Mouse (Mus musculus) embryonic facial prominence, embryonic 10.5 days (tissue): ENCODE results near the gene Rorb. TPM values are rescaled to one million over a fixed set of nuclear protein-coding genes. Genes with fewer than 3 reads are reported as not detected.

Experiments used
- DNase-seq: peaks from one replicate; pipeline ENCODE4 v3.0.0-alpha.2; 2017; ENCODE audit warnings: low spot score
- H3K27ac ChIP-seq: fragments of 300-500 bp; sonication (generic); replicated peaks from 2 replicates; pipeline ENCODE4 v1.5.1; 2016; ENCODE audit warnings: mild to moderate bottlenecking
- H3K27me3 ChIP-seq: fragments of 300-500 bp; sonication (generic); replicated peaks from 2 replicates; pipeline ENCODE4 v1.6.1; 2016; ENCODE audit warnings: low read depth, mild to moderate bottlenecking; ENCODE audit not compliant: poor library complexity, severe bottlenecking
- H3K36me3 ChIP-seq: fragments of 300-500 bp; sonication (generic); replicated peaks from 2 replicates; pipeline ENCODE4 v1.6.1; 2016; ENCODE audit warnings: mild to moderate bottlenecking, moderate library complexity
- H3K4me1 ChIP-seq: fragments of 300-500 bp; sonication (generic); 2 replicates; pipeline ENCODE4 v1.6.1; 2016
- H3K4me3 ChIP-seq: fragments of 300-500 bp; sonication (generic); 2 replicates; pipeline ENCODE4 v1.5.1; 2016; ENCODE audit warnings: mild to moderate bottlenecking, moderate library complexity
- H3K9me3 ChIP-seq: fragments of 300-500 bp; sonication (generic); 2 replicates; pipeline ENCODE4 v1.6.1; 2016; ENCODE audit warnings: mild to moderate bottlenecking
- WGBS: fragments of 180-500 bp; shearing (Covaris S2); methylation state at CpG from one replicate; pipeline ENCODE4 v1.1.7; 2016; 5-methylcytosine and 5-hydroxymethylcytosine counted together
- polyA plus RNA-seq: library from polyadenylated mRNA; unstranded; fragments of >200 nt; fragmentation: Nextera tagmentation; extraction: Ambion mirVana; gene quantifications from 2 replicates; pipeline ENCODE4 v1.2.1, GENCODE M21; 2016

Gene Rorb
- polyA plus RNA-seq, 1 experiment from 2014 or later: 2.3 TPM

GRCm38 (mm10) chr19:18997711-18998110, 113.3 kb downstream of the Rorb start:
- H3K9me3 ChIP-seq: no peaks in the 10 kb centered on the region
- H3K4me3 ChIP-seq: no peak overlapping the region
- 78% methylated on average over 1 of the region's 1 CpGs for WGBS
- no peaks in the 10 kb centered on the region for H3K27me3 ChIP-seq
- no peaks in the 10 kb centered on the region for H3K36me3 ChIP-seq
- DNase-seq: no peak
- H3K4me1 ChIP-seq: no peaks in the 10 kb centered on the region
- H3K27ac ChIP-seq: no peak overlapping the region

GRCm38 (mm10) chr19:18979996-18980395, 131.0 kb downstream of the Rorb start:
- H3K27ac ChIP-seq: no peak overlapping the region
- peaks cover 3% of the 10 kb centered on the region; the same call in 1 of the 2 replicates for H3K4me1 ChIP-seq
- no peaks in the 10 kb centered on the region for H3K36me3 ChIP-seq
- no peak overlapping the region for H3K4me3 ChIP-seq
- 67% methylated on average over 5 of the region's 5 CpGs for WGBS
- H3K27me3 ChIP-seq: no peaks in the 10 kb centered on the region
- no peak for DNase-seq
- H3K9me3 ChIP-seq: no peaks in the 10 kb centered on the region

- Histone ChIP-seq H3K27me3 (no peaks in the 10 kb centered on the region), H3K4me1 (peaks cover 2% of the 10 kb centered on the region; the same call in 1 of the 2 replicates), H3K36me3 (no peaks in the 10 kb centered on the region), H3K27ac (no peak overlapping the region), H3K4me3 (no peak overlapping the region), H3K9me3 (no peaks in the 10 kb centered on the region)
- peak; percentile 9 for DNase-seq
- WGBS: 64% methylated on average over 5 of the region's 5 CpGs
These were observed 136.0 kb downstream of the Rorb start for GRCm38 (mm10) chr19:18974796-18975660.

- H3K27ac ChIP-seq: no peak overlapping the region
- no peaks in the 10 kb centered on the region for H3K27me3 ChIP-seq
- no peak for DNase-seq
- no peaks in the 10 kb centered on the region for H3K36me3 ChIP-seq
- H3K4me3 ChIP-seq: no peak overlapping the region
- 61% methylated on average over 8 of the region's 8 CpGs for WGBS
- H3K9me3 ChIP-seq: no peaks in the 10 kb centered on the region
- H3K4me1 ChIP-seq: no peaks in the 10 kb centered on the region
These were observed 141.6 kb downstream of the Rorb start for GRCm38 (mm10) chr19:18969386-18969785.

GRCm38 (mm10) chr19:18967307-18967706, 143.7 kb downstream of the Rorb start:
- Histone ChIP-seq H3K4me3 (no peak overlapping the region), H3K9me3 (no peaks in the 10 kb centered on the region), H3K27me3 (no peaks in the 10 kb centered on the region), H3K36me3 (no peaks in the 10 kb centered on the region), H3K27ac (no peak overlapping the region), H3K4me1 (no peaks in the 10 kb centered on the region)
- WGBS: 85% methylated on average over 4 of the region's 4 CpGs
- DNase-seq: no peak

- H3K36me3 ChIP-seq: no peaks in the 10 kb centered on the region
- H3K27me3 ChIP-seq: no peaks in the 10 kb centered on the region
- WGBS: 9% methylated on average over 3 of the region's 3 CpGs
- peaks cover 3% of the 10 kb centered on the region; the same call in 1 of the 2 replicates for H3K4me1 ChIP-seq
- no peak for DNase-seq
- H3K4me3 ChIP-seq: no peak overlapping the region
- H3K27ac ChIP-seq: no peak overlapping the region
- H3K9me3 ChIP-seq: no peaks in the 10 kb centered on the region
These were observed 151.1 kb downstream of the Rorb start for GRCm38 (mm10) chr19:18959862-18960261.

- Histone ChIP-seq H3K4me3 (no peak overlapping the region), H3K27ac (no peak overlapping the region), H3K4me1 (no peaks in the 10 kb centered on the region), H3K9me3 (no peaks in the 10 kb centered on the region), H3K27me3 (no peaks in the 10 kb centered on the region), H3K36me3 (no peaks in the 10 kb centered on the region)
- DNase-seq: no peak
- WGBS: 82% methylated on average over 3 of the region's 3 CpGs
These were observed 158.2 kb downstream of the Rorb start for GRCm38 (mm10) chr19:18952806-18953205.

- no peaks in the 10 kb centered on the region for H3K4me1 ChIP-seq
- no peak overlapping the region for H3K4me3 ChIP-seq
- WGBS: 80% methylated on average over 3 of the region's 3 CpGs
- no peaks in the 10 kb centered on the region for H3K27me3 ChIP-seq
- no peak overlapping the region for H3K27ac ChIP-seq
- no peaks in the 10 kb centered on the region for H3K36me3 ChIP-seq
- no peaks in the 10 kb centered on the region for H3K9me3 ChIP-seq
- DNase-seq: no peak
These were observed 163.8 kb downstream of the Rorb start for GRCm38 (mm10) chr19:18947193-18947592.

- Histone ChIP-seq H3K36me3 (no peaks in the 10 kb centered on the region), H3K27me3 (no peaks in the 10 kb centered on the region), H3K4me1 (no peaks in the 10 kb centered on the region), H3K27ac (no peak overlapping the region), H3K4me3 (no peak overlapping the region), H3K9me3 (no peaks in the 10 kb centered on the region)
- WGBS: 90% methylated on average over 3 of the region's 3 CpGs
- no peak for DNase-seq
These were observed 165.7 kb downstream of the Rorb start for GRCm38 (mm10) chr19:18945265-18945664.

GRCm38 (mm10) chr19:18941391-18941790, 169.6 kb downstream of the Rorb start:
- H3K36me3 ChIP-seq: no peaks in the 10 kb centered on the region

GRCm38 (mm10) chr19:18911755-18912340, 199.1 kb downstream of the Rorb start:
- H3K4me1 ChIP-seq: no peaks in the 10 kb centered on the region
- no peaks in the 10 kb centered on the region for H3K36me3 ChIP-seq
- H3K27me3 ChIP-seq: no peaks in the 10 kb centered on the region
- no peaks in the 10 kb centered on the region for H3K9me3 ChIP-seq
- DNase-seq: no peak
- H3K4me3 ChIP-seq: no peak overlapping the region
- H3K27ac ChIP-seq: no peak overlapping the region

More at GRCm38 (mm10) chr19:18941391-18941790, 169.6 kb downstream of the Rorb start:
- Histone ChIP-seq H3K27me3 (no peaks in the 10 kb centered on the region), H3K27ac (no peak overlapping the region), H3K4me1 (no peaks in the 10 kb centered on the region), H3K9me3 (no peaks in the 10 kb centered on the region), H3K4me3 (no peak overlapping the region)
- DNase-seq: no peak
- WGBS: 87% methylated on average over 6 of the region's 6 CpGs

GRCm38 (mm10) chr19:18909641-18910040, 201.4 kb downstream of the Rorb start:
- Histone ChIP-seq H3K4me3 (no peak overlapping the region), H3K9me3 (no peaks in the 10 kb centered on the region), H3K27me3 (no peaks in the 10 kb centered on the region), H3K4me1 (no peaks in the 10 kb centered on the region), H3K36me3 (no peaks in the 10 kb centered on the region), H3K27ac (no peak overlapping the region)
- no peak for DNase-seq
- 81% methylated on average over 3 of the region's 3 CpGs for WGBS

GRCm38 (mm10) chr19:18905511-18905910, 205.5 kb downstream of the Rorb start:
- no peak overlapping the region for H3K27ac ChIP-seq
- no peaks in the 10 kb centered on the region for H3K9me3 ChIP-seq
- H3K4me1 ChIP-seq: no peaks in the 10 kb centered on the region
- no peaks in the 10 kb centered on the region for H3K36me3 ChIP-seq
- DNase-seq: no peak
- H3K4me3 ChIP-seq: no peak overlapping the region
- no peaks in the 10 kb centered on the region for H3K27me3 ChIP-seq
- WGBS: 83% methylated on average over 3 of the region's 3 CpGs
